Mouse (Mus musculus): Measurements from ENCODE around the gene Rpl18a.
"Not testable (repeated sequence)": the region's sequence is repeated elsewhere in the genome, so short reads cannot be mapped to it uniquely, and the experiment has no call there.

Gene Rpl18a

GRCm38 (mm10) chr8:70902211-70902610, 5.0 kb upstream of the Rpl18a start:
- DNase-seq: no peak

GRCm38 (mm10) chr8:70900872-70901387, 3.7 kb upstream of the Rpl18a start:
- DNase-seq: no peak

DNA sequence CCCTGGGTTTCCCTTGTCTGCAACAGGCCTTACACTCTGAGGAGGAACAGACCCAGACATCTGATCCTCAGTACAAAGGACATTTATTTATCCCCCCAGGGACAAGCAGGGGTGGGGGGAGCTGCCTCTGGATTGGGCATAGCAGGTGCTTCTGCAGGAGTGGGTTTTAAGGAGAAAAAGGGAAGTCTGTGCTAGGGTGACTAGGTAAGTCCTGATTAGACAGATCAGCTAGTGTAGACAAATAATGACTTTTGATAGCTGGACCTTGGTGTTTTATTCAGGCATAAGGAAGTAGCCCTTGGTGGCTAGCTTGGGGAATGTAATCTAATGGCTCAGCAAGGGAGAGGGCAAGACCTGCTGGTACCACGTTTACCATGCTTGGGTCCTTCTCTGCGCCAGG, 2.0 kb upstream of the Rpl18a start:
- DNase-seq: no peak

DNA sequence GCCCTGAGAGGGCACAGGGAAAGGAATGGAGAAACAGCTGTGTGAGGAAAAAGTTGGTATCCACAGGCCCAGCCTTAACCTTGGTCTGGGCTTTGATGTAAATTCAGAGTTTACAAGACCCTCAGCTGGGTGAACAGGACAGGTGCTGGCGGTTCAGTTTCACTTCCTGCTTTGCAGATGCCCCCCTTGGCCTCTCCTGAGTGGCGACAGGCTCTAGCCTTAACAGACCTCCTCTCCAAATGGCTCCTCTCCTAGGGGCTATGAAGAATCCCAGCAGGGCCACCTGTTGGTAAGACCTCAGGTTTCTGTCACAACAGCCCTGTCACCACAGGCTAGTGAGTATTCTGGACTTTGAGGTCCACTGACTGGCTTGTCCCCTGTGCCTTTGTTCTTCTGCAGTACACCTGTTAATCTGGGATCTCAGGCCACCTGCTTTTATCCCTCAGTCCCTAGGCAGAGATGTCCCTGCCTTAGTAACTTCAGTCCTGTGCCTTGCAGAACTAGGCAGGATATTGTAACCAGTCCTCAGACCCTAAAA, 1.5 kb upstream of the Rpl18a start:
- DNase-seq: no peak

- peak; percentile 85 for DNase-seq
Observed at GRCm38 (mm10) chr8:70897681-70898413, 635 bp upstream of the Rpl18a start.

DNA sequence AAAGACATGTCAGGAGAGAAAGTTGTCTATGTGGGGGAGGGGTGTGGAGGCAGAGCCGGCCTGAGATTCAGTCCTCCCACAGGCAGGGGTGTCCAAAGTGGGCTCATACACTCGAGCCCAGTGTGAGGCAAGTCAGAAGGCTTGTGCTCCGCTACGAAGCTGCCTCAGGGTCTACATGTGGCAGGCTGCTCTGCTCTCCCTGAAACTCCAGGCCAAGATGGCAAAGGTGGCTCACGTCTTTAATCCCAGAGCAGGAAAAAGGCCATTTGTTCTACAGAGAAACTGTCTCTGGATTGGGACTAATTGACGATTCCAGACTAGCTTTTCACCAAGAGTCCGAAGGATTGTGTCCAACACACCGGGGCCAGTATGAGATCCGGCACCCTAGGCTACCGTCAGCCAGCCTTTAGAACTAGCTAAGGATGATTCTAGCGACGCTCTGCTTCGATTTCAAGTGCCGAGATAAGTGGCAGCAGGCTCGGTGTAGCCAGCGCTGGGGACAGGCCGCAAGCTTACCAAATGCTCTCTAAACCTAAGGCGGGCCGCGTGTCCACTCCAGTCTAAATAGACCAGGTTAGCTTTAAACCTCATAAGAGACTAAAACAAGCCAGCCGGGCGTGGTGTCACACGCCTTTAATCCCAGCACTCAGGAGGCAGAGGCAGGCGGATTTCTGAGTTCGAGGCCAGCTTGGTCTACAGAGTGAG, 744 bp downstream of the Rpl18a start:
- no peak for DNase-seq

- DNase-seq: not testable (repeated sequence)
Observed at GRCm38 (mm10) chr8:70895571-70896259, 1.5 kb downstream of the Rpl18a start.

- no peak for DNase-seq
Observed at GRCm38 (mm10) chr8:70894771-70895545, 2.3 kb downstream of the Rpl18a start.

GRCm38 (mm10) chr8:70894385-70894720, 2.9 kb downstream of the Rpl18a start:
- DNase-seq: no peak

DNA sequence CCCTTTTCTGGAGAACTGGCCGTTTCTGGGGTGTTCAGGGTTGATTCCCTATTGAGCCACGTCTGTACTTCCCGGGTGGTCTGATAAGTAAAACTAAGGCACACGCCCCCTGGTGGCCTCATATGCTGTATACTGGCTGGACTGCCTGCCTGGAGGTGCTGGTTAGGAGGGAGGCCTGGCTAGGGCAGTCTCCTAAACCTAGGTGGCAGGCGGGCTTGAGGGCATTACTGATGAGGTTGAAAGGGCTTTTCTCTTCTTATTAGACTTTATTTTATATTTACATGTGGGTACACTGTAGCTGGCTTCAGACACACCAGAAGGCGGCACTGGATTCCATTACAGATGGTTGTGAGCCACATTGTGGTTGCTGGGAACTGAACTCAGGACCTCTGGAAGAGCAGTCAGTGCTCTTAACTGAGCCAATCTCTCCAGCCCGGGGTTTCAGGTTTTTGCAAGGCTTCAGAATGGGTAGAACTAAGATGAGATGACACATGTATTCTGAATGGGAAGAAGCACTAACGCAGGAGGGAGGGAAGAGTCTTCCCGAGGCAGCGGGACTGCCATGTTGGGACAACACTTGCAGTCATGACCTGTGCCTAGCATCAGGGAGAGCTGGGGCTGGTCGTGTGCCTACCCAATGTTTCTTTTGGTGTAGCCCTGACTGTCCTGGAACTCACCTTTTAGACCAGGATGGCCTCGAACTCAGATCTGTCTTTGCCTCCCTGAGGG, 3.4 kb downstream of the Rpl18a start:
- DNase-seq: peak; percentile 86

DNA sequence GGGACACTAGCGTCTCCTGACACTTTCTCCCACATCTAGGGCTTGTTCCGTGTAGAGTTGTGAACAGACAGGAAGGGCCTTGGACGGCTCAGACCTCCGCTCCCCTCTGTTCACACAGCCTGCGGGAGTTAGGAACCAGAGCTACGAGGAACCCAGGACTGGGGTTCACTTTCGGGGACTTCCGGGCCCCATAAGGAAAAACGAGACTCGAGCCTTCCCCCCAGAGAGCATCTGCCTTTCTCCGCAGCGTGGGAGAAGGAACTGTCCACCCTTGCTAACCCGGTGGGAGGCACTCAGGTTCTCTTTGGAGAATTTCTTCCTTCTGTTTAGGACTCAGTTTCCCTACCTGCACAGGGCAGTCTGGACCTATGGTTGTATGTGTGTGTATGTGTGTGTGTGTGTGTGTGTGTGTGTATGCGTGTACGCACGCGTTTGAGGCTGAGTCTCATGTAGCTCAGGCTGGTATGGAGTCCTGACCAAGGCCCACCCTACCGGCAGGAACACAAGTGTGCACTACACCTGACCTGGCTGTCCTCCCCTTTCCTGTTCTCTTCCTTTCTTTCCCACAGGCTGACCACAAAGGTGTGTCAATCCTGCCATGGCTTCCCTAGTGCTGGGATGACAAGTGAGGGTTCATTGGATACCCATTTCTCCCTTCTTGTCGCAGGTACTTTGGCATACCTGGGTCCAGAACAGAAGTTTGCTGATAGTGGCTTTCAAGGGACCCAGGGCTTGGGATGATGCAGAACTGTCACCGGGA, 4.1 kb downstream of the Rpl18a start:
- no peak for DNase-seq

DNA sequence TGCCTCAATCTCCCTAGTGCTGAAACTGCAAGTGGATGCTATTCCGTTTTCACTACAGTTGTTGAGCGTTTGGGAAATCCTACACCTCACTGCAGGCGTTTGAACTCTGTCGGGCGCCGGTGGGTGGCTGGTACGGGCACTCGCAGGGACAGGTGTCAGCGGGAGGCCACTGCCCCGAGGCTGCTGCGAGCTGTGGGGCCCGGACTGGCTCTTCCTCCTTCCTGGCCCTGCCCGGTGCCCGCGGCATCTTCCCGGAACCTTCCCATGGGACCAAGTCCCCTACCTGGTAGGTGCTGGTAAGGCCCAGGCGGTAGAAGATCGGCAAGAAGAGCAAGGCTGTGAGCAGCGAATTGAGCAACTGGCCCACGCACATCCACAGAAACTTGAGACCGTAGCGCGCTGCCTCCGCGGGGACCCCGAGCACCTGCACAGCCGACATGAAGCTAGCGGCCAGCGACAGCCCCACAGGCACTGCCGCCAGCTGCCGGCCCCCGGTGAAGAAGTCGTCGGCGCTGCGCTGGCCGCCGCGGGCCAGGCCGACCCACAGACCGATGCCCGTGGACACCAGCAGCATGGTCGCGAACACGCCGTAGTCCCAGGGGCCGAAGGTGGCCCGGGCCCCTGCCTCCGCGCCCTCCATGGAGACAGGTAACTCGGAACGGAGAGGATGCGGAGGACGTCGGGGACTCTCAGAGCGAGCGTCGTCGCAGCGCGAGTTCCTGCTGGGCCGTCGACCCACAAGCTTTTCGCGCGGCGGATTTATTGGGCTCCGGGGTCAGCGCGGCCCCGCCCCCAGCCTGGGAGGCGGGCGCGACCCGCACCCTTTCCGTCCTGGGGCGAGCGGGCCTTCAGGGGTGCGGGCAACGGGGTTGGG, 5.0 kb downstream of the Rpl18a start, which contains the start of gene Slc5a5:
Gene Slc5a5 (minus strand): TSS at position 736 of the 874 bp plus-strand sequence.
- no peak for DNase-seq

DNA sequence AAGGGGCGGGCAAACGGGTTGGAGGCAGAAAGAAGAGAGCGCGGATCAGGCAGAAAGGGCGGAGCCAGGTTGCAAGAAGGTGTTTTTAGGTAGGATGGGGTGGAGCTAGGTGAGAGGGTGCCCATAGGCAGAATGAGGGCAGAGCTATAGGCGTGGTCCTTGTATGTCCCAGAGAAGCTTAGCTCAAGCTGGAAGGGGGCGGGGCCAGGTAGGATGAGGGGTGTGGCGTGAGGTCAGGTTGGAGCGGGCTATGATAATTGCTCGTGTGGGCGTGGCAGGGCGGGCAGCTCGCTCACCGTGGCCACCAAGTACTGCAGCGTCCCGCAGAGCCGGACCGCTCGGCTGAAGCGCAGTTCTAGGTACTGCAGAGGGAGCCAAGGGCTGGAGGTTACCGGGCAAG, 5.9 kb downstream of the Rpl18a start:
- DNase-seq: no peak

GRCm38 (mm10) chr8:70890656-70891055, 6.6 kb downstream of the Rpl18a start:
- DNase-seq: no peak

DNA sequence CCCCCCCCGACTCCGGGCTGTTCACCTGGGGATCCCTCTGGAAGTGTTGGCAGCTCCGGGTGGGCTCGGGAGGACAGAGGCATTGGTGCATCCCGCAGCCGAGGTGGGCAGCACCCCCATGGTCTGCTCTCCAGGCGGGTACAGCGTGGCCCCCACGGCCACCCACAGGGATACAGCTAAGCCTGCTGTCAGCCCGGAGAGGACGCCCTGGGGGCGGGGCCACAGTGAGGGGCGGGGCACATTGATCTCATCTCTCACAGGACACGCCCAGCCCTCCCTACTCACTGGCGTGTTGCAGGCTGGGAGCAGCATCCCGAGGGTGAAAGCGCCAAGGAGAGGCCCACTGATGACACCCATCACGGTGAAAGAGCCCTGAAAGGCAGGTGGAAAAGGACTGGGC, 9.5 kb downstream of the Rpl18a start:
- DNase-seq: no peak

DNA sequence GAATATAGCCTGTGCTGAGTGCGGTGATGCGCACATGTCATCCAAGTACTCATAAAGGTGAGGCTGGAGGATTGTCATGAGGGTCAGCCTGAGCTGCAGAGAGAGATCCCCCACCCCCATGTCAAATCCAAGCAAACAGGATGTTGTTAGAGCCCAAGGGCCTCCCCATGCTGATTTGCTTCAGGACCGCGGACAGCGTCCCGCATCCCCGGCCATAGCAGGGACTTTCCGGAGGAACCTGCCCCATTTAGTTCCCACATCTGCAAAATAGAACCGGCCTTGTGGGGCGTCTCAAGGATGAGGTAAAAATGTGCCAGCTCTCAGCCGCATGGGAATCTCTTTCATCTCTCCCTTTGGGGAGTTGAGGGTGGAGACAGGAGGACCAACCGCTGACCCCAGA, 11.6 kb downstream of the Rpl18a start:
- no peak for DNase-seq

DNA sequence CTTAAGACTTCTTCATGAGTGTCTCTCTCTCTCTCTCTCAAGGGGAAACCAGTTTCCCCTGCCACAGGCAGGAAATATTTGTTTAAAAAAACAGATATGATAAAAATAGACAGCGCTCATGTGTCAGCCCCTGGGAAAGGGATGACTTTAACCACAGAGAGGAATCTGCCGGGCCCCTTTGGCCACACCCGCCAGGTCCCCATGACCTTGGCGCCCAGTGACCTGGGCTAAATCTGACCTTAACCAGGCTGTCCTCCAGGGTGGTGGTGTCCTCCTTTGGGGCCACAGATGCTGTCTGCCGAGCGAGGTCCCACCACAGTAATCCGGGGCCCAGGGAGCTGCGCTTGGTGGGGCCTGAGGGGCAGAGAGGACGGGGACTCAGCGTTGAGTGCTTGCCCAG, 12.5 kb downstream of the Rpl18a start:
- DNase-seq: no peak

- DNase-seq: no peak
Observed at GRCm38 (mm10) chr8:70884186-70884585, 13.0 kb downstream of the Rpl18a start.

DNA sequence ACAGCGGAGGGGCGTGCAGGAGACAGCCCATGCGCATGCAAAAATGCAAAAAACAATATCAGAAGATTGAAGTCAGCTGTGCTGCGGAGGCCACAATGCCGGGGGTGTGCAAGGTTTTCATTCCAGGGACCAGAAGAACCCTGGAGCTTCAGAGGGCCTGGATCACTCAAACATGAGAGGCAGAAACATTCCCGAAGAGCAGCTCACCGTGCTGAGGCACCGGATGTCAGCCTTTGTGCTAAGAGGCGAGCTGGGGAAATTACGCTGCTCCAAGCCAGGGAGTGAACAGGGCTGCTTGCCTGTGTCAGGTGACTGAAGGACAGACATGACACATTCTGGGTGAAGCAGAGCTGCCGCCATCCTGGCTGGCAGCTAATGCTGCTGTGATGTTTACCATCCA, 16.7 kb downstream of the Rpl18a start:
- DNase-seq: no peak

DNA sequence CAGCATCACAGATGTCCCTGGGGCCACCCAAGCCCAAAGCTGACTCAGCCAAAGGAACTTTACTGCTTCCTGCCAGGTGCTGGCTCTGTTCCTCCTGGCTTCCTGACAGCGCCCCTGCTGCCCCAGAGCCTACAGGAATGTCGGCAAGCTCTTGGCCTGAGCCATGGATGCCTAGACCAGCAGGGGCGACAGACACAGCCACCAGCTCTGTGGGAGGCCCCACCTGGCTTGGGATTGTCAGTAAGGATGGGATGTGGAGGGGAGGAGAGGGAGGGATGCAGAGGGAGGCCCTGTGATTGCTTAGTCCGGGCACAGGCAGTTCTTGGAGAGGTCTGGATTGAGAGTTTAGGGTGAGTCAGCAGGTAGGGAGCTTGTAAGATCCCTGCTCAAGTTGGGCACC, 17.1 kb downstream of the Rpl18a start:
- no peak for DNase-seq

Data from right cerebral cortex, postnatal 4 days (tissue).